ENCODE assay signal across 8 mouse cellular contexts in the genomic region with DNA sequence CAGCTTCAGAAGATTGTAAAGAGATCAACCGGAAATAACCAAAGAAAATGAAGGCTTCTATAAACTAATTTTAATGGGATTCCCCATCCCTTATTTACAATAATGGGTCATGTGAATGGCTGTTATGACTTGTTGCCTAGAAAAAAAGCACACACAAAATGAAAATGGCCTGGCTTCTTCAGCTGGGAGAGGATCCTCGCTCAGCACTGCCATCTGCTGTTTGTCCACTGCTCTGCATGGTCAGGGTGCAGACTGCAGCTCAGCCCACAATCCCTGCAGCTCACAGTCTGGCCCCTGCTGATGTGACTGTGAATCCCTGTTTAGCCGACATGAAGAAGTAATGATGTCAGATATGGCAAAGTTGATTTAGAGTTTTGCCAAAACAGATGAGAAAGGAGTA. TPM values are rescaled to one million over a fixed set of nuclear protein-coding genes. Genes with fewer than 3 reads are reported as not detected.
DNase-seq lines count a peak whose midpoint lies in the region; ATAC-seq and TF ChIP-seq lines count a peak whose summit lies in the region.

No protein-coding gene starts in this region.

- no peak overlapping the region for H3K27ac ChIP-seq in heart, embryonic 12.5 days (ENCODE audit: poor library complexity, severe bottlenecking)
- H3K27ac ChIP-seq in embryonic facial prominence, embryonic 10.5 days (replicated peaks), result no peak overlapping the region
- no peak overlapping the region for H3K27ac ChIP-seq in left cerebral cortex, adult 2 months
- H3K27ac ChIP-seq in midbrain, embryonic 14.5 days (replicated peaks; ENCODE audit: low read depth, low read length), result no peak overlapping the region

- 0 out of 2 replicates have a peak, but pooled peaks cover under 1% of the 10 kb centered on the region for H3K27me3 ChIP-seq in heart, embryonic 12.5 days (replicated peaks)
- peaks cover 5% of the 10 kb centered on the region; the same call in 1 of the 2 replicates for H3K27me3 ChIP-seq in embryonic facial prominence, embryonic 10.5 days (replicated peaks; ENCODE audit: low read depth, poor library complexity, severe bottlenecking)
- H3K27me3 ChIP-seq in midbrain, embryonic 14.5 days (ENCODE audit: control insufficient read depth, insufficient read depth, low read length), result no peaks in the 10 kb centered on the region

- no peaks in the 10 kb centered on the region for H3K36me3 ChIP-seq in heart, embryonic 12.5 days
- H3K36me3 ChIP-seq in embryonic facial prominence, embryonic 10.5 days (replicated peaks), result no peaks in the 10 kb centered on the region
- no peaks in the 10 kb centered on the region for H3K36me3 ChIP-seq in midbrain, embryonic 14.5 days (ENCODE audit: control insufficient read depth, insufficient read depth, low read length)

- DNase-seq in heart, adult 11 months, result peak; percentile 96
- DNase-seq in adrenal gland, postnatal 14 days, result peak; percentile 87
- DNase-seq in embryonic facial prominence, embryonic 10.5 days (ENCODE audit: low spot score), result peak; percentile 77
- DNase-seq in heart, postnatal 25 days (ENCODE audit: low spot score), result peak; percentile 28
- DNase-seq in left cerebral cortex, adult 2 months (ENCODE audit: extremely low spot score in 1 of 2, low spot score in 2 of 2), result peak; percentile 73 to 82
- peak; percentile 89 for DNase-seq in midbrain, embryonic 14.5 days
- peak; percentile 74 to 89 for DNase-seq in spleen, postnatal 4 days (ENCODE audit: low spot score in 2 of 2)

- H3K4me1 ChIP-seq in heart, embryonic 12.5 days (replicated peaks), result no peaks in the 10 kb centered on the region
- peaks cover 13% of the 10 kb centered on the region for H3K4me1 ChIP-seq in embryonic facial prominence, embryonic 10.5 days
- no peaks in the 10 kb centered on the region for H3K4me1 ChIP-seq in midbrain, embryonic 14.5 days (ENCODE audit: control insufficient read depth, insufficient read depth, low read length)

- H3K4me3 ChIP-seq in heart, embryonic 12.5 days, result no peak overlapping the region
- no peak overlapping the region for H3K4me3 ChIP-seq in embryonic facial prominence, embryonic 10.5 days
- H3K4me3 ChIP-seq in left cerebral cortex, adult 2 months, result no peak overlapping the region
- no peak overlapping the region for H3K4me3 ChIP-seq in midbrain, embryonic 14.5 days (replicated peaks; ENCODE audit: low read depth, low read length)

- intact Hi-C loops in heart, postnatal 25 days (cut with DNase I), result loop anchor here (2.0 kb wide), 1 partner anchor 63 kb away; no protein-coding TSS in a partner anchor
- intact Hi-C loops in left cerebral cortex, adult 2 months (cut with DNase I), result loop anchor here (1.0 kb wide), 1 partner anchor 66 kb away; no protein-coding TSS in a partner anchor

- ATAC-seq in heart, embryonic 12.5 days (ENCODE audit: insufficient number of reproducible peaks, low FRiP score), result no peak
- no peak for ATAC-seq in midbrain, embryonic 14.5 days (ENCODE audit: low FRiP score, low TSS enrichment)

- peak; percentile 90 for TF ChIP-seq CTCF in left cerebral cortex, adult 2 months (IDR thresholded peaks at IDR 0.05)

- no peaks in the 10 kb centered on the region for H3K9me3 ChIP-seq in heart, embryonic 12.5 days (replicated peaks)
- H3K9me3 ChIP-seq in embryonic facial prominence, embryonic 10.5 days, result no peaks in the 10 kb centered on the region
- no peaks in the 10 kb centered on the region for H3K9me3 ChIP-seq in midbrain, embryonic 14.5 days (ENCODE audit: control insufficient read depth, low read length)

- H3K4me2 ChIP-seq in heart, embryonic 12.5 days, result no peak overlapping the region
- H3K4me2 ChIP-seq in midbrain, embryonic 14.5 days (ENCODE audit: low read length), result no peak overlapping the region

- H3K9ac ChIP-seq in heart, embryonic 12.5 days, result no peak overlapping the region
- H3K9ac ChIP-seq in midbrain, embryonic 14.5 days (replicated peaks; ENCODE audit: low read length), result no peak overlapping the region

- 36% methylated on average over 3 of the region's 3 CpGs for WGBS in heart, embryonic 12.5 days
- 43% methylated on average over 3 of the region's 3 CpGs for WGBS in embryonic facial prominence, embryonic 10.5 days
- 34% methylated on average over 3 of the region's 3 CpGs for WGBS in midbrain, embryonic 14.5 days

RNA-seq across cellular contexts. Expression of a gene that starts 7.7 kb away (rescaled TPM):
- polyA plus RNA-seq in heart, embryonic 12.5 days (2016; fragmentation: Nextera tagmentation; extraction: Ambion mirVana), result 1.4 and 2.6 TPM in 2 replicates
- 22.8 and 92.3 TPM in 2 replicates for total RNA-seq in adrenal gland, postnatal 14 days (2021)
- 1.2 and 1.3 TPM in 2 replicates for polyA plus RNA-seq in embryonic facial prominence, embryonic 10.5 days (2016; fragmentation: Nextera tagmentation; extraction: Ambion mirVana)
- 10 to 100 TPM; 13.4 to 14.8 TPM for total RNA-seq in heart, postnatal 25 days (2021)
- total RNA-seq in left cerebral cortex, adult 2 months (2021), result 1 to 10 TPM; 1.1 to 2.1 TPM
- polyA plus RNA-seq in midbrain, embryonic 14.5 days (2014; fragmentation: Nextera tagmentation; extraction: Ambion mirVana), result 2.4 and 2.7 TPM in 2 replicates

RNA-seq across cellular contexts. Expression of a gene that starts 12.1 kb away (rescaled TPM):
- polyA plus RNA-seq in heart, embryonic 12.5 days (2016; fragmentation: Nextera tagmentation; extraction: Ambion mirVana), result not detected in 2 replicates
- total RNA-seq in adrenal gland, postnatal 14 days (2021), result 1.1 TPM in 1 of 2 replicates, not detected in the other
- polyA plus RNA-seq in embryonic facial prominence, embryonic 10.5 days (2016; fragmentation: Nextera tagmentation; extraction: Ambion mirVana), result 0.04 TPM in 1 of 2 replicates, not detected in the other
- not detected for total RNA-seq in heart, postnatal 25 days (2021)
- not detected for total RNA-seq in left cerebral cortex, adult 2 months (2021)
- polyA plus RNA-seq in midbrain, embryonic 14.5 days (2014; fragmentation: Nextera tagmentation; extraction: Ambion mirVana), result 0.16 TPM in 1 of 2 replicates, not detected in the other

RNA-seq across cellular contexts. Expression of a gene that starts 25.8 kb away (rescaled TPM):
- 0.20 and 0.33 TPM in 2 replicates for polyA plus RNA-seq in heart, embryonic 12.5 days (2016; fragmentation: Nextera tagmentation; extraction: Ambion mirVana)
- 21.7 and 108 TPM in 2 replicates for total RNA-seq in adrenal gland, postnatal 14 days (2021)
- polyA plus RNA-seq in embryonic facial prominence, embryonic 10.5 days (2016; fragmentation: Nextera tagmentation; extraction: Ambion mirVana), result not detected in 2 replicates
- 10 to 100 TPM; 13.9 to 14.3 TPM for total RNA-seq in heart, postnatal 25 days (2021)
- 1 to 10 TPM; 1.0 to 3.1 TPM for total RNA-seq in left cerebral cortex, adult 2 months (2021)
- polyA plus RNA-seq in midbrain, embryonic 14.5 days (2014; fragmentation: Nextera tagmentation; extraction: Ambion mirVana), result 0.83 TPM in 1 of 2 replicates, not detected in the other

RNA-seq across cellular contexts. Expression of a gene that starts 41.2 kb away (rescaled TPM):
- polyA plus RNA-seq in heart, embryonic 12.5 days (2016; fragmentation: Nextera tagmentation; extraction: Ambion mirVana), result 0.09 TPM in 1 of 2 replicates, not detected in the other
- 0.26 and 0.64 TPM in 2 replicates for total RNA-seq in adrenal gland, postnatal 14 days (2021)
- 0.08 TPM in 1 of 2 replicates, not detected in the other for polyA plus RNA-seq in embryonic facial prominence, embryonic 10.5 days (2016; fragmentation: Nextera tagmentation; extraction: Ambion mirVana)
- under 1 TPM; 0.34 to 0.48 TPM for total RNA-seq in heart, postnatal 25 days (2021)
- total RNA-seq in left cerebral cortex, adult 2 months (2021), result under 1 TPM; 0.65 to 0.68 TPM
- polyA plus RNA-seq in midbrain, embryonic 14.5 days (2014; fragmentation: Nextera tagmentation; extraction: Ambion mirVana), result not detected in 2 replicates

RNA-seq across cellular contexts. Expression of a gene that starts 55.9 kb away (rescaled TPM):
- 11.8 and 15.2 TPM in 2 replicates for polyA plus RNA-seq in heart, embryonic 12.5 days (2016; fragmentation: Nextera tagmentation; extraction: Ambion mirVana)
- total RNA-seq in adrenal gland, postnatal 14 days (2021), result 19.8 and 71.0 TPM in 2 replicates
- polyA plus RNA-seq in embryonic facial prominence, embryonic 10.5 days (2016; fragmentation: Nextera tagmentation; extraction: Ambion mirVana), result 5.5 and 7.2 TPM in 2 replicates
- 10 to 100 TPM in 1 of 2 experiments, 1 to 10 TPM in 1; 9.2 to 12.6 TPM for total RNA-seq in heart, postnatal 25 days (2021)
- total RNA-seq in left cerebral cortex, adult 2 months (2021), result 1 to 10 TPM; 1.3 to 3.1 TPM
- polyA plus RNA-seq in midbrain, embryonic 14.5 days (2014; fragmentation: Nextera tagmentation; extraction: Ambion mirVana), result 1.1 and 2.0 TPM in 2 replicates

Comparison
In these comparisons a context has a peak if more than half of its experiments do, and no peak if none do; other contexts are left out.
1. DNase-seq: peak in every context shown above with its lines; median percentile 96 in heart, adult 11 months; 89 in midbrain, embryonic 14.5 days; 87 in adrenal gland, postnatal 14 days; 82 in spleen, postnatal 4 days; 78 in left cerebral cortex, adult 2 months; 77 in embryonic facial prominence, embryonic 10.5 days; 28 in heart, postnatal 25 days.